Mouse (Mus musculus): ENCODE measurements around the gene Tfeb. TPM values are rescaled to one million over a fixed set of nuclear protein-coding genes. Genes with fewer than 3 reads are reported as not detected.
A peak's percentile ranks its signal among the peaks of the same experiment; 100 is the strongest.

Gene Tfeb
- polyA plus RNA-seq, 1 experiment from 2014 or later = 4.7 TPM

- DNase-seq (ENCODE audit: low spot score) = no peak
Measured at GRCm38 (mm10) chr17:47751811-47752210, 15.0 kb downstream of the Tfeb start.

GRCm38 (mm10) chr17:47753130-47753775, 16.4 kb downstream of the Tfeb start:
- DNase-seq (ENCODE audit: low spot score) = no peak

GRCm38 (mm10) chr17:47754246-47754645, 17.4 kb downstream of the Tfeb start:
- no peak for DNase-seq (ENCODE audit: low spot score)

- no peak for DNase-seq (ENCODE audit: low spot score)
Measured at GRCm38 (mm10) chr17:47756366-47756765, 19.5 kb downstream of the Tfeb start.

- no peak for DNase-seq (ENCODE audit: low spot score)
Measured at GRCm38 (mm10) chr17:47757056-47757610, 20.3 kb downstream of the Tfeb start.

GRCm38 (mm10) chr17:47759702-47760410, 23.0 kb downstream of the Tfeb start:
- peak; percentile 28 for DNase-seq (ENCODE audit: low spot score)

- no peak for DNase-seq (ENCODE audit: low spot score)
Measured at GRCm38 (mm10) chr17:47762028-47762427, 25.2 kb downstream of the Tfeb start.

GRCm38 (mm10) chr17:47762518-47763340, 25.9 kb downstream of the Tfeb start:
- DNase-seq (ENCODE audit: low spot score) = no peak

- DNase-seq (ENCODE audit: low spot score) = no peak
Measured at GRCm38 (mm10) chr17:47765986-47766385, 29.2 kb downstream of the Tfeb start.

GRCm38 (mm10) chr17:47766407-47767043, 29.7 kb downstream of the Tfeb start:
- no peak for DNase-seq (ENCODE audit: low spot score)

- DNase-seq (ENCODE audit: low spot score) = no peak
Measured at GRCm38 (mm10) chr17:47767081-47767455, 30.2 kb downstream of the Tfeb start.

- DNase-seq (ENCODE audit: low spot score) = no peak
Measured at GRCm38 (mm10) chr17:47767456-47768141, 30.8 kb downstream of the Tfeb start.

GRCm38 (mm10) chr17:47768707-47769276, 32.0 kb downstream of the Tfeb start:
- DNase-seq (ENCODE audit: low spot score) = peak; percentile 52

GRCm38 (mm10) chr17:47769389-47770299, 32.8 kb downstream of the Tfeb start:
- no peak for DNase-seq (ENCODE audit: low spot score)

GRCm38 (mm10) chr17:47773604-47774003, 36.8 kb downstream of the Tfeb start:
- no peak for DNase-seq (ENCODE audit: low spot score)

GRCm38 (mm10) chr17:47777141-47777540, 40.3 kb downstream of the Tfeb start:
- DNase-seq (ENCODE audit: low spot score) = no peak

- no peak for DNase-seq (ENCODE audit: low spot score)
Measured at GRCm38 (mm10) chr17:47780470-47780869, 43.6 kb downstream of the Tfeb start.

GRCm38 (mm10) chr17:47782486-47782885, 45.7 kb downstream of the Tfeb start:
- no peak for DNase-seq (ENCODE audit: low spot score)
